Mouse (Mus musculus) forebrain, embryonic 13.5 days (tissue): ENCODE results near the gene Gm20388. TPM values are rescaled to one million over a fixed set of nuclear protein-coding genes. Genes with fewer than 3 reads are reported as not detected.

Source experiments
- ATAC-seq: fragments of 200-750 bp; cut with Nextera tagmentation; 2 replicates; pipeline ENCODE4 v1.8.0; 2017
- H3K27ac ChIP-seq: fragments of 300-500 bp; sonication (generic); 2 replicates; pipeline ENCODE4 v1.5.1; 2015; ENCODE audit warnings: inconsistent platforms, mild to moderate bottlenecking, moderate library complexity
- H3K27me3 ChIP-seq: fragments of 300-500 bp; sonication (generic); 2 replicates; pipeline ENCODE4 v1.6.1; 2015; ENCODE audit warnings: mild to moderate bottlenecking, inconsistent platforms
- H3K36me3 ChIP-seq: fragments of 300-500 bp; sonication (generic); 2 replicates; pipeline ENCODE4 v1.6.1; 2015; ENCODE audit warnings: mild to moderate bottlenecking, inconsistent platforms; ENCODE audit not compliant: poor library complexity, severe bottlenecking
- H3K4me1 ChIP-seq: fragments of 300-500 bp; sonication (generic); 2 replicates; pipeline ENCODE4 v1.6.1; 2015; ENCODE audit warnings: inconsistent platforms
- H3K4me2 ChIP-seq: fragments of 300-500 bp; sonication (generic); 2 replicates; pipeline ENCODE4 v1.6.1; 2015; ENCODE audit warnings: inconsistent platforms, mild to moderate bottlenecking, moderate library complexity
- H3K4me3 ChIP-seq: fragments of 300-500 bp; sonication (generic); 2 replicates; pipeline ENCODE4 v1.5.1; 2015; ENCODE audit warnings: mild to moderate bottlenecking, inconsistent platforms
- H3K9ac ChIP-seq: fragments of 300-500 bp; sonication (generic); 2 replicates; pipeline ENCODE4 v1.6.1; 2015; ENCODE audit warnings: mild to moderate bottlenecking, inconsistent platforms
- H3K9me3 ChIP-seq: fragments of 300-500 bp; sonication (generic); replicated peaks from 2 replicates; pipeline ENCODE4 v1.6.1; 2016; ENCODE audit warnings: inconsistent platforms
- WGBS: fragments of 180-500 bp; shearing (Covaris S2); methylation state at CpG from one replicate; pipeline ENCODE4 v1.1.7; 2015; 5-methylcytosine and 5-hydroxymethylcytosine counted together
- polyA plus RNA-seq: library from polyadenylated mRNA; unstranded; fragments of >200 nt; fragmentation: Nextera tagmentation; extraction: Ambion mirVana; gene quantifications from 2 replicates; pipeline ENCODE4 v1.2.1, GENCODE M21; 2015

Gm20388 gene
- polyA plus RNA-seq, 1 experiment from 2014 or later, result 5.6 TPM

DNA sequence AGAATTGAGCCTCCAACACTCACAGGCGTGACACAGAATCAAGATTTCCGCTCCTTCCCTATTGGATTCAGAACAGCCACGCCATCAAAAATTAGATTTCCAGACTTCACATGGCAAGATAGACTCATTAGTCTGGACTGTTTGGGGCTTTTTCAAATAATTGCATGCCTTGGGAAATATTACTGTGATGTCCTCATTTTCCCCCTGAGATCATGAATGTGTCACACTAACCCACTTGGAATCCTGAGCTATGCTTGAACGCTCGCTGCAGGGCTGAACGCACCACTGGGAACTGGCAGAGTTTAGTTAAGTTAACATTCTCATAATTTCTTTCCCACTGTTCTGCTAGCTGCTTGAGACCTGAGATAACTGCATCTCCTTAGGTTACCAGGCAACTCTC is 1329.0 kb downstream of the Gm20388 start:
- Histone ChIP-seq H3K27ac (no peak overlapping the region), H3K4me3 (no peak overlapping the region), H3K4me1 (peaks cover 31% of the 10 kb centered on the region), H3K4me2 (no peak overlapping the region), H3K36me3 (no peaks in the 10 kb centered on the region), H3K9me3 (no peaks in the 10 kb centered on the region), H3K27me3 (no peaks in the 10 kb centered on the region), H3K9ac (no peak overlapping the region)
- no peak for ATAC-seq
- WGBS, result 86% methylated on average over 6 of the region's 6 CpGs

DNA sequence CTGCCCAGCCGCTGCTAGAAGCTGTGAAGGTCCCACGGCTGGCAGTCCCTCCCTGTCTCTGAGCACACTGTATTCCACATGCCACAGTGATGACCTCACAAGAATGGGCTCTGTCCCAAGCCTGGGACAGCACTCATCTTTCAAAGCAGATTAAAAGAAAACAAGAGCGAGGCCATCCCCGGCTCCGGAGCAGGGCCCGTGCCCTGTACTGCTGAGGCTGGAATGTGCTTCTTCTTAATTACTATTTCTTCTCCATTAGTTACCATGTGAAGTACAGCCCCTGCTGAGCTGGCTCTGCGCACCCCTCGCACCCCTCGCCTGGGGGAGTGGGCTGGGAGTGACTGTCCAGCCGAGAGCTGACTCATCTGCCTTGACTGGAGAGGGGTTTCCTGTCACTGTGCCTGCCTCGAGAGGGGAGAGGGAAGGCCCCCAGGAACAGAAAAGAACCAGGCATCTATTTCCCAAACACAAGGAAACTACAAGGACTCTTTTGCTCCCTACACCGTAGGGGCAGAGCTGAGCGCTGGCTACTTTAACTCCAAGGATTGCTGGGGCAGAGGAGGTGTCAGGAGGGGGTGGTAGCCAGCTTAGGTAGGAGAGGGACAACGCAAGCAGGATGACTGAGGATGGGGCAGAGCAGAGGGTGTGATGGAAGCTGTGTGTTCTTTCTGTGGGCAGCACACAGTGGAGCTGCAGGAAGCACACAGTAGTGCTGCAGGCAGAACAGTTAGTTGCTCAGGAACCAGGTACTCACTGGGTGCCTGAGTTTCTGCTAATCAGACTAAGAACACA is 1331.3 kb downstream of the Gm20388 start:
- Histone ChIP-seq H3K4me2 (peak overlapping the region; percentile 33), H3K4me1 (peaks cover 31% of the 10 kb centered on the region), H3K9me3 (no peaks in the 10 kb centered on the region), H3K9ac (no peak overlapping the region), H3K27ac (peak overlapping the region; percentile 55), H3K27me3 (no peaks in the 10 kb centered on the region), H3K36me3 (no peaks in the 10 kb centered on the region), H3K4me3 (no peak overlapping the region)
- peak; percentile 75; the same call in 1 of the 2 replicates for ATAC-seq
- WGBS, result 4% methylated on average over 14 of the region's 14 CpGs

DNA sequence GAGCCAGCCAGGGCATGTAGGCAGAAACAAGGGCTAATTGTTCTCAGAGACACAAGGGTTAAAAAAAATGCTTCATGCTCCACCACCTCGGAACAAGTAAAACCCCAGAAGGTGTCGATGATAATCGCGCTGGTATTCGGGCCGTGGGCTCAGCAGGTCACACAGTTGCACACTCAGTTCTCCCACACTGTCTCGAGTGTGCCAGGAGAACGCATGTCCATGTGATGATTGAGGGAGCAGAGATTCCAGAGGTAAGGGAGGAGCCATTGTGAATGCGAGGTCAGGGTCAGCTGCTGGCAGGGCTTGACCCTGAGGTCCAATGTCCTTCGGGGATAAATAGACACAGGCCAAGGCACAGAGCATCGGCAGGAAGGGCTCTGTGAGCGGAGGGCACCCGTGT is 1332.0 kb downstream of the Gm20388 start:
- H3K27ac ChIP-seq, result no peak overlapping the region
- no peaks in the 10 kb centered on the region for H3K9me3 ChIP-seq
- WGBS, result 8% methylated on average over 13 of the region's 13 CpGs
- H3K4me1 ChIP-seq, result peaks cover 31% of the 10 kb centered on the region
- no peak overlapping the region for H3K9ac ChIP-seq
- H3K36me3 ChIP-seq, result no peaks in the 10 kb centered on the region
- ATAC-seq, result no peak
- H3K4me3 ChIP-seq, result no peak overlapping the region
- H3K4me2 ChIP-seq, result no peak overlapping the region
- no peaks in the 10 kb centered on the region for H3K27me3 ChIP-seq

- H3K27ac ChIP-seq, result no peak overlapping the region
- no peak overlapping the region for H3K4me2 ChIP-seq
- no peak overlapping the region for H3K9ac ChIP-seq
- H3K36me3 ChIP-seq, result no peaks in the 10 kb centered on the region
- no peaks in the 10 kb centered on the region for H3K4me1 ChIP-seq
- WGBS, result 87% methylated on average over 7 of the region's 7 CpGs
- H3K27me3 ChIP-seq, result peaks cover 4% of the 10 kb centered on the region; the same call in 1 of the 2 replicates
- no peak for ATAC-seq
- H3K4me3 ChIP-seq, result no peak overlapping the region
- no peaks in the 10 kb centered on the region for H3K9me3 ChIP-seq
These were observed 1338.2 kb downstream of the Gm20388 start for GRCm38 (mm10) chr8:121248823-121249222.

GRCm38 (mm10) chr8:121249433-121249832 is 1338.8 kb downstream of the Gm20388 start:
- no peak overlapping the region for H3K27ac ChIP-seq
- no peaks in the 10 kb centered on the region for H3K9me3 ChIP-seq
- peaks cover 4% of the 10 kb centered on the region; the same call in 1 of the 2 replicates for H3K27me3 ChIP-seq
- 73% methylated on average over 1 of the region's 1 CpGs for WGBS
- no peak overlapping the region for H3K4me2 ChIP-seq
- no peaks in the 10 kb centered on the region for H3K4me1 ChIP-seq
- no peak overlapping the region for H3K4me3 ChIP-seq
- H3K36me3 ChIP-seq, result no peaks in the 10 kb centered on the region
- no peak for ATAC-seq
- H3K9ac ChIP-seq, result no peak overlapping the region

DNA sequence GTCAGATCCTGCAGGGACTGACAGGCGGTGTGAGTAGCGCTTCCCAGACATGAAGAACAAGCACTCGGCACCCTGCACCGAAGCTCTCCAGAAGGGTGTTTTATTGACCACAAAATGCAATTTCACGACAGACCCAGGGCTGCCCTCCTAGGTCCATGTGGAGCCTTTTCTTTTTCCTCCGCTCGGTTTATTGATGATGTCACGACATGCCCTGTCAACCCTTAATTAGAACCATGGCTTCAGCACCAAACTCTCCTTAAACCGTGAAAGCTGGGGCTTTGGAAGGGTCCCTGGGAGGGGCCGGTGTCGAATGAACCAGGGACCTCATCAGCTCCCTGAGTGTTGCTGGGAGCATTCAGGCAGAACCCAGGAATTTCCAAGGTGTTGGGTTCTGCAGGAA is 1340.4 kb downstream of the Gm20388 start:
- Histone ChIP-seq H3K4me1 (0 out of 2 replicates have a peak, but pooled peaks cover 5% of the 10 kb centered on the region), H3K9me3 (no peaks in the 10 kb centered on the region), H3K27ac (no peak overlapping the region), H3K36me3 (no peaks in the 10 kb centered on the region), H3K4me2 (no peak overlapping the region), H3K4me3 (no peak overlapping the region), H3K27me3 (peaks cover 4% of the 10 kb centered on the region; the same call in 1 of the 2 replicates), H3K9ac (no peak overlapping the region)
- 56% methylated on average over 11 of the region's 11 CpGs for WGBS
- no peak for ATAC-seq

DNA sequence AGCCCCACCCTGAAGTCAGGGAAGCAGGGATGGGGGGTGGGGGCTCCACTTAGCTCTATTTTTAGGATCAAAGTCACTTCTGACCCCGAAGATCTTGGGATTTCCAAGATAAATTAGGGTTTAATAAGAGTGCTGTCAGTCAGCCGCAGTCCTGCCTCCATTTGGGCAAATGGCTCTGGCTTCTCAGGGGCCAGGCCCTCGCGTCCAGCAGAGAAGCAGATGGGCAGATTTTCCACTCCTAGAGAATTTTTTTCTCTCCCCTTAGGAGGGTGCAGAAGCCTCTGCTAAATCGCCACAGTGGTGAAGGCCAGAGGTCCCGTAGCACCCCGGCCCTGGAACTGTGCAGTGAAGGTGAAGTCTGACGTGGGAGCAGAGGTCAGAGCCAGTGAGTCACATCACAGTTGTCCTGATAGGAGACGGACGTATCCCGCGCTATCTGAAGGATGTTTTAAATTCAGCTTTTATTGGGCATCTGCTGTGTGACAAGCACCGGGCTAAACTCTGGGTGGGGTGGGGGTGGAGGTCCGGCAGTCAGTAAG is 1345.2 kb downstream of the Gm20388 start:
- peaks cover 4% of the 10 kb centered on the region; the same call in 1 of the 2 replicates for H3K27me3 ChIP-seq
- H3K4me3 ChIP-seq, result no peak overlapping the region
- WGBS, result 66% methylated on average over 14 of the region's 14 CpGs
- H3K4me2 ChIP-seq, result no peak overlapping the region
- H3K36me3 ChIP-seq, result no peaks in the 10 kb centered on the region
- no peaks in the 10 kb centered on the region for H3K9me3 ChIP-seq
- ATAC-seq, result no peak
- H3K27ac ChIP-seq, result no peak overlapping the region
- 0 out of 2 replicates have a peak, but pooled peaks cover 5% of the 10 kb centered on the region for H3K4me1 ChIP-seq
- no peak overlapping the region for H3K9ac ChIP-seq

DNA sequence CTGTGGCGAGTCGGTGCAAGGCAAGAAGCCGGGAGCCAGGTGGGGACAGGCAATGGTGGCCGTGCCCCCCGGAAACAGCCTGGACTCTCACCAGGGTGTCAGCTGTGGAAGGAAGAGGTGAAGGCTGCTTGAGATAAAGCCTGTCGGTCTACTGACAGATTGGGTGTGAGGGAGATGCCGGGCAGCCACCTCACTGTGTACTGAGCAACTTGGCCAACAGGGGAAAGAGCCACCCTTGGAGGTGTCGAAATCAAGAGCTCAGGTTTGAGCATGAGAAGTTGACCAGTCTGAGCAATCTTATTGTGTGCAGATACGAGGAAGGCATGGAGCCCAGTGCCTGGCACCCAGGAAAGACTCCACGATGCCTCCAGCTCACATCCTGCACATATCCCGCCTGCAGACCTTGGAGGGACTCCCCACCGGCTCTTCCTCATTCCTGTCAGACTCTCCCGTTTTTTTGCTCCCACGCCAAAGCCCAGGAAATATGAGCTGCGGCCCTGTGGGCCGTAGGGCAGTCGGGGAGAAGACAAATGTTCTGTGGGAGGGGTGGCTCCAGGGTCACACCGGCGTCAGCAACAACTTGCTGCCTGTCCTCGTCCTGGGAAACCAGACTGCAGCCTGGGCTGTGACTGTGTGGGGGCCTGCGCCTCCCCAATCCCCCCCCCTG is 1347.6 kb downstream of the Gm20388 start:
- 72% methylated on average over 21 of the region's 21 CpGs for WGBS
- H3K4me1 ChIP-seq, result 0 out of 2 replicates have a peak, but pooled peaks cover 6% of the 10 kb centered on the region
- no peak overlapping the region for H3K9ac ChIP-seq
- no peak for ATAC-seq
- no peaks in the 10 kb centered on the region for H3K27me3 ChIP-seq
- no peak overlapping the region for H3K4me3 ChIP-seq
- no peak overlapping the region for H3K27ac ChIP-seq
- H3K9me3 ChIP-seq, result no peaks in the 10 kb centered on the region
- H3K36me3 ChIP-seq, result no peaks in the 10 kb centered on the region
- no peak overlapping the region for H3K4me2 ChIP-seq

- H3K4me2 ChIP-seq, result no peak overlapping the region
- WGBS, result 84% methylated on average over 21 of the region's 21 CpGs
- no peak overlapping the region for H3K9ac ChIP-seq
- H3K27me3 ChIP-seq, result no peaks in the 10 kb centered on the region
- no peak overlapping the region for H3K27ac ChIP-seq
- H3K4me1 ChIP-seq, result 0 out of 2 replicates have a peak, but pooled peaks cover 7% of the 10 kb centered on the region
- ATAC-seq, result no peak
- H3K36me3 ChIP-seq, result no peaks in the 10 kb centered on the region
- H3K9me3 ChIP-seq, result no peaks in the 10 kb centered on the region
- no peak overlapping the region for H3K4me3 ChIP-seq
These were observed 1352.2 kb downstream of the Gm20388 start for GRCm38 (mm10) chr8:121262728-121263389.

DNA sequence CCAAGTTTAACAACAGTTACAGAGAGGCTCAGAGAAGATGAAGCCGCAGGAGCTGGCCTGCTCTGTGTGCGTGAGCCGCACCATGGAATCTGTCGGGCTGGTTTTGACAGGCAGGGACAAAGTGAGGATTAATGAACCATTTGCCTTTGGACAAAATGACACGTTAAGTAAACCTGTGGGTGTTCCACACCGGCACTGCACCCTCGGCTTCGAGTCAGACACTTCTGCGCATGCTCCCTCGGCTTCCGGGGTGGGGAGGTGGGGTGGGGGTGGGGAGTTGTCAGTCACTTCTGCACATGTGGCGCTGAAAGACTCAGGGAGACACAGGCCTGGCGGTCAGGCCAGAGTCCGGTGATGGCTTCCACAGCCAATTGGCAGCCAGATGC is 1352.7 kb downstream of the Gm20388 start:
- no peak overlapping the region for H3K4me2 ChIP-seq
- no peak overlapping the region for H3K4me3 ChIP-seq
- 0 out of 2 replicates have a peak, but pooled peaks cover 7% of the 10 kb centered on the region for H3K4me1 ChIP-seq
- H3K36me3 ChIP-seq, result no peaks in the 10 kb centered on the region
- WGBS, result 59% methylated on average over 14 of the region's 14 CpGs
- no peak for ATAC-seq
- no peak overlapping the region for H3K9ac ChIP-seq
- H3K9me3 ChIP-seq, result no peaks in the 10 kb centered on the region
- H3K27me3 ChIP-seq, result no peaks in the 10 kb centered on the region
- H3K27ac ChIP-seq, result no peak overlapping the region

GRCm38 (mm10) chr8:121264260-121264659 is 1353.6 kb downstream of the Gm20388 start:
- Histone ChIP-seq H3K9ac (no peak overlapping the region), H3K4me3 (no peak overlapping the region), H3K9me3 (no peaks in the 10 kb centered on the region), H3K27me3 (no peaks in the 10 kb centered on the region), H3K36me3 (no peaks in the 10 kb centered on the region), H3K27ac (no peak overlapping the region), H3K4me1 (0 out of 2 replicates have a peak, but pooled peaks cover 7% of the 10 kb centered on the region), H3K4me2 (no peak overlapping the region)
- 85% methylated on average over 9 of the region's 9 CpGs for WGBS
- no peak for ATAC-seq

DNA sequence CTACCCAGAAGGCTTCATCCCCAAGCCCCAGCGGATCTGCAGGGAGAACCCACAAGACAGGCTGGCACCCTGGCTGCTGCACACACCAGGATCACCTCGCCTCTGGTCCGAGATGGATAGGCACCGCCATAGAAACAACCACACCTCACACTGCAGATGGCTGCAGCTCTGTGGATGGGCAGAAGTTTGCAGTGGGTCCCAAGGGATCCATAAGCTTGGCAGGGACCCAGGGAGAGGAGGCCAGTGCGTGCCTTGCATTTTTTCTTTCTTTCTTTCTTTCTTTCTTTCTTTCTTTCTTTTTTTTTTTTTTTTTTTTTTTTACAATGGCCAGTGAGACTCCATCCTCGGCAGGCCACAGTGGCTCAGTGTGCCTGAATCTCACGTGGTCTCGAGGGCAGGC is 1360.9 kb downstream of the Gm20388 start:
- Histone ChIP-seq H3K27ac (no peak overlapping the region), H3K27me3 (no peaks in the 10 kb centered on the region), H3K4me2 (no peak overlapping the region), H3K9ac (no peak overlapping the region), H3K9me3 (no peaks in the 10 kb centered on the region), H3K36me3 (no peaks in the 10 kb centered on the region), H3K4me1 (peaks cover 7% of the 10 kb centered on the region; the same call in 1 of the 2 replicates), H3K4me3 (no peak overlapping the region)
- ATAC-seq, result no peak
- WGBS, result 64% methylated on average over 8 of the region's 8 CpGs
